Comparison of ENCODE assay signal across 9 mouse cellular contexts in the genomic region with DNA sequence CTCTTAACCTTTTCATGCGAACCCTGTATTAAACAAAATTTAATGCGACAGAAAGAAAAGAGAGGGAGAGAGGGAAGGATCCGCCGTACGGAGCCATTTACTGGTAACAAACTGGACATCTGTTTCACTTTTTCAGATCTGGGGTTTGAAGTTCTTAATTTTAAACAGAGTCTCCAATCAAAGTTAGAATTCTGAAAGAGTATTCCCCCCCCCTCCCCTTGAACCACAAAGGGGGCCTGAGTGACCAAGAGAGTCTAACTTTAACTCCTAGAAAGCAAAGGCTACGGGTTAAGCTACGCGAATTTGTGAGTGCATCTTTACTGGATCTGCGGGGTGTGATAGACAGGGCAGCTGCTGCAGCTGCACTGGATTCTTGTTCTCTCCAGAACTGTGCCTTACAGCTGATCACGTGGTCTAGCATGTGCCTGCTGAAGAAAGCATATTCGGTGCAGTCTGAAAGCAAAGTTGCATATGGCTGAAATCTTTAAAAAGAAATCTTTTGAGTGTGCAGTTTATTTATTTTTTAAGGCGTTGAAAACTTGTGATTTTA. TPM values are rescaled to one million over a fixed set of nuclear protein-coding genes. Genes with fewer than 3 reads are reported as not detected.
DNase-seq lines count a peak whose midpoint lies in the region; ATAC-seq and TF ChIP-seq lines count a peak whose summit lies in the region.
"Had no signal": no experiment of that assay in that cellular context is flagged by ENCODE, and none has a peak within 500 bp of the region (broad histone marks: within the 10 kb centered on the region; RNA-seq: fewer than 3 reads in every experiment).

No protein-coding gene starts in this region.

- DNase-seq in heart, embryonic 10.5 days (ENCODE audit: low spot score): no peak
- DNase-seq in heart, adult 8-10 months (ENCODE audit: low spot score): no peak
- peak; percentile 87 for DNase-seq in brain, embryonic 14.5 days (ENCODE audit: low read depth)
- DNase-seq in midbrain, embryonic 11.5 days (ENCODE audit: low spot score, missing footprints): peak; percentile 96
- no peak for DNase-seq in layer of hippocampus, postnatal 25 days (ENCODE audit: extremely low spot score in 1 of 2, low spot score in 1 of 2)
- no peak for DNase-seq in cerebellum, adult 11 months
- DNase-seq: adrenal gland, postnatal 25 days had no signal

- H3K27me3 ChIP-seq in heart, embryonic 10.5 days (ENCODE audit: insufficient read depth, poor library complexity, severe bottlenecking): peaks cover 74% of the 10 kb centered on the region
- peaks cover 73% of the 10 kb centered on the region for H3K27me3 ChIP-seq in hindbrain, embryonic 12.5 days
- peaks cover 66% of the 10 kb centered on the region for H3K27me3 ChIP-seq in midbrain, embryonic 11.5 days (ENCODE audit: control insufficient read depth, insufficient read depth, low read length)

- no peaks in the 10 kb centered on the region for H3K36me3 ChIP-seq in heart, embryonic 10.5 days
- H3K36me3 ChIP-seq in hindbrain, embryonic 12.5 days: no peaks in the 10 kb centered on the region
- no peaks in the 10 kb centered on the region for H3K36me3 ChIP-seq in midbrain, embryonic 11.5 days (ENCODE audit: control insufficient read depth, insufficient read depth, low read length)

- H3K9me3 ChIP-seq in heart, embryonic 10.5 days: no peaks in the 10 kb centered on the region
- no peaks in the 10 kb centered on the region for H3K9me3 ChIP-seq in hindbrain, embryonic 12.5 days (replicated peaks)
- no peaks in the 10 kb centered on the region for H3K9me3 ChIP-seq in midbrain, embryonic 11.5 days (ENCODE audit: control insufficient read depth, low read length)

- H3K9ac ChIP-seq in hindbrain, embryonic 12.5 days: no peak overlapping the region
- no peak overlapping the region; the same call in 1 of the 2 replicates for H3K9ac ChIP-seq in midbrain, embryonic 11.5 days (ENCODE audit: low read length)

- no peak overlapping the region for H3K27ac ChIP-seq in heart, embryonic 10.5 days
- no peak overlapping the region for H3K27ac ChIP-seq in hindbrain, embryonic 12.5 days
- H3K27ac ChIP-seq in midbrain, embryonic 11.5 days (ENCODE audit: low read depth, low read length): no peak overlapping the region

- no peak for TF ChIP-seq POLR2A in brain, embryonic 14.5 days (IDR thresholded peaks at IDR 0.05; ENCODE audit: borderline replicate concordance, extremely low read depth, insufficient read depth, insufficient read length, poor library complexity, severe bottlenecking)

- peaks cover 3% of the 10 kb centered on the region; the same call in 1 of the 2 replicates for H3K4me1 ChIP-seq in heart, embryonic 10.5 days
- peaks cover 7% of the 10 kb centered on the region; the same call in 1 of the 2 replicates for H3K4me1 ChIP-seq in hindbrain, embryonic 12.5 days
- H3K4me1 ChIP-seq in midbrain, embryonic 11.5 days (ENCODE audit: control insufficient read depth, insufficient read depth, low read length): no peaks in the 10 kb centered on the region; the same call in 1 of the 2 replicates

- 7% methylated on average over 12 of the region's 12 CpGs for WGBS in heart, embryonic 10.5 days
- WGBS in hindbrain, embryonic 12.5 days: 6% methylated on average over 12 of the region's 12 CpGs
- WGBS in midbrain, embryonic 11.5 days: 4% methylated on average over 12 of the region's 12 CpGs

- H3K4me3 ChIP-seq in heart, embryonic 10.5 days: peak overlapping the region; percentile 50
- H3K4me3 ChIP-seq in hindbrain, embryonic 12.5 days: no peak overlapping the region
- H3K4me3 ChIP-seq in midbrain, embryonic 11.5 days (ENCODE audit: low read depth, low read length): peak overlapping the region; percentile 21; the same call in 1 of the 2 replicates

- peak overlapping the region; percentile 43 for H3K4me2 ChIP-seq in hindbrain, embryonic 12.5 days (replicated peaks)
- H3K4me2 ChIP-seq in midbrain, embryonic 11.5 days: peak overlapping the region; percentile 41

- TF ChIP-seq CTCF in brain, embryonic 14.5 days (IDR thresholded peaks at IDR 0.05; ENCODE audit: borderline replicate concordance, extremely low read depth, insufficient read depth, insufficient read length): no peak

- ATAC-seq in hindbrain, embryonic 12.5 days (ENCODE audit: low FRiP score): peak; percentile 86
- peak; percentile 89 for ATAC-seq in midbrain, embryonic 11.5 days (ENCODE audit: low FRiP score)
- ATAC-seq in erythroid progenitor cell, adult 5-6 weeks (replicated peaks; ENCODE audit: low FRiP score, poor library complexity, severe bottlenecking): no peak

RNA-seq across cellular contexts. Expression of gene Sim1, which starts 16.4 kb away (rescaled TPM):
- polyA plus RNA-seq in heart, embryonic 10.5 days (2016; fragmentation: Nextera tagmentation; extraction: Ambion mirVana): 0.10 TPM in 1 of 2 replicates, not detected in the other
- not detected for total RNA-seq in heart, adult 8-10 months (2022)
- polyA plus RNA-seq in brain, embryonic 14.5 days (2012; rRNA removed): 2.3 and 2.5 TPM in 2 replicates
- 1.1 TPM in 2 replicates for polyA plus RNA-seq in hindbrain, embryonic 12.5 days (2016; fragmentation: Nextera tagmentation; extraction: Ambion mirVana)
- polyA plus RNA-seq in midbrain, embryonic 11.5 days (2014; fragmentation: Nextera tagmentation; extraction: Ambion mirVana): 7.9 and 8.7 TPM in 2 replicates
- total RNA-seq in erythroid progenitor cell, adult 5-6 weeks (2015; ENCODE audit: low replicate concordance): not detected in 2 replicates
- not detected in 2 replicates for total RNA-seq in erythroid progenitor cell, adult 5-6 weeks (2017; ENCODE audit: low replicate concordance)
- total RNA-seq in layer of hippocampus, postnatal 25 days (2021): not detected
- total RNA-seq: adrenal gland, postnatal 25 days had no signal

Comparison
In these comparisons a context has a peak if more than half of its experiments do, and no peak if none do; other contexts are left out.
1. DNase-seq: peak in brain, embryonic 14.5 days (single experiment) and midbrain, embryonic 11.5 days (single experiment); none in heart, embryonic 10.5 days (single experiment), heart, adult 8-10 months (single experiment), layer of hippocampus, postnatal 25 days (0 of 2) and cerebellum, adult 11 months (single experiment).